In genomic region chr19:28743176-28743793, GRCm38 (mm10) we compare ENCODE assay signal across 8 mouse cellular contexts.
A peak's percentile ranks its signal among the peaks of the same experiment; 100 is the strongest.
DNase-seq lines count a peak whose midpoint lies in the region; ATAC-seq lines count a peak whose summit lies in the region.

No protein-coding gene starts in this region.

- intact Hi-C loops in gastrocnemius, postnatal 14 days (cut with DNase I; ENCODE audit: low total_unique reads) = no loop called here

- 72% methylated on average over 5 of the region's 5 CpGs for WGBS in heart, embryonic 12.5 days

- peaks cover 20% of the 10 kb centered on the region; the same call in 1 of the 2 replicates for H3K4me1 ChIP-seq in heart, embryonic 12.5 days (replicated peaks)

- DNase-seq in heart, adult 11 months = peak; percentile 95
- peak; percentile 75 for DNase-seq in 416B (ENCODE audit: low read depth)
- peak; percentile 55 for DNase-seq in gastrocnemius, postnatal 14 days
- peak; percentile 85 to 86 for DNase-seq in kidney, postnatal 25 days
- peak; percentile 81 for DNase-seq in testis, postnatal 10 days (ENCODE audit: low spot score)
- DNase-seq in embryo, embryonic 10 days (ENCODE audit: low spot score) = no peak

- no peak overlapping the region for H3K27ac ChIP-seq in heart, embryonic 12.5 days (ENCODE audit: poor library complexity, severe bottlenecking)

- no peak overlapping the region for H3K4me2 ChIP-seq in heart, embryonic 12.5 days

- no peaks in the 10 kb centered on the region for H3K27me3 ChIP-seq in heart, embryonic 12.5 days (replicated peaks)

- no peaks in the 10 kb centered on the region for H3K9me3 ChIP-seq in heart, embryonic 12.5 days (replicated peaks)

- H3K36me3 ChIP-seq in heart, embryonic 12.5 days = no peaks in the 10 kb centered on the region

- no peak overlapping the region for H3K4me3 ChIP-seq in heart, embryonic 12.5 days

- no peak overlapping the region for H3K9ac ChIP-seq in heart, embryonic 12.5 days

- ATAC-seq in heart, embryonic 12.5 days (ENCODE audit: insufficient number of reproducible peaks, low FRiP score) = no peak
- no peak for ATAC-seq in inflammation-experienced regulatory T-cells, adult 6 months
